Mouse (Mus musculus): ENCODE data around the gene Ifi208. TPM values are rescaled to one million over a fixed set of nuclear protein-coding genes. Genes with fewer than 3 reads are reported as not detected.

Gene Ifi208
- total RNA-seq (2023): 1 to 10 TPM; 2.5 TPM

GRCm38 (mm10) chr1:173673458-173674097 is at the start of gene Ifi208:
Gene Ifi208 (plus strand): TSS chr1:173673675.

GRCm38 (mm10) chr1:173630622-173631021 is 42.9 kb upstream of the Ifi208 start, which contains the start of gene Ifi209:
Gene Ifi209 (plus strand): TSS chr1:173630917.

GRCm38 (mm10) chr1:173741656-173742055 is 68.2 kb downstream of the Ifi208 start, which contains the start of gene Ifi207:
Gene Ifi207 (minus strand): TSS chr1:173741747.

Other genes starting within 250 kb of the Ifi208 start
- 10 to 100 TPM in 1 of 2 experiments, 1 to 10 TPM in 1; 8.6 to 14.4 TPM for gene Ifi206, start 182.6 kb upstream of the Ifi208 start, total RNA-seq (2023)
- 1 to 10 TPM in 1 of 2 experiments, under 1 TPM in 1; 0.58 to 1.3 TPM for gene Ifi214, start 137.7 kb upstream of the Ifi208 start, total RNA-seq (2023)
- 10 to 100 TPM; 31.2 to 36.6 TPM for gene Ifi213, start 74.4 kb upstream of the Ifi208 start, total RNA-seq (2023)
- gene Ifi209, start 42.8 kb upstream of the Ifi208 start, total RNA-seq (2023): 100 to 1,000 TPM in 1 of 2 experiments, 10 to 100 TPM in 1; 88.9 to 123 TPM
- gene Ifi207, start 68.1 kb downstream of the Ifi208 start, total RNA-seq (2023): 100 to 1,000 TPM; 135 to 176 TPM
- gene Ifi204, start 93.3 kb downstream of the Ifi208 start, total RNA-seq (2023): 100 to 1,000 TPM; 129 to 171 TPM
- 10 to 100 TPM; 44.9 to 61.2 TPM for gene Ifi211, start 239.4 kb downstream of the Ifi208 start, total RNA-seq (2023)

All from monocyte, adult 59 days (primary cell).